Mouse (Mus musculus) ES-Bruce4 (cell line): ENCODE data around the gene Lama4.

Experiments used
- CTCF ChIP-seq: IDR thresholded peaks from one replicate; pipeline ENCODE4 v1.8.1; 2011; ENCODE audit warnings: low read depth, low read length
- POLR2A ChIP-seq: IDR thresholded peaks from one replicate; pipeline ENCODE4 v1.8.1; 2011; ENCODE audit warnings: low read length; ENCODE audit not compliant: insufficient read depth

DNA sequence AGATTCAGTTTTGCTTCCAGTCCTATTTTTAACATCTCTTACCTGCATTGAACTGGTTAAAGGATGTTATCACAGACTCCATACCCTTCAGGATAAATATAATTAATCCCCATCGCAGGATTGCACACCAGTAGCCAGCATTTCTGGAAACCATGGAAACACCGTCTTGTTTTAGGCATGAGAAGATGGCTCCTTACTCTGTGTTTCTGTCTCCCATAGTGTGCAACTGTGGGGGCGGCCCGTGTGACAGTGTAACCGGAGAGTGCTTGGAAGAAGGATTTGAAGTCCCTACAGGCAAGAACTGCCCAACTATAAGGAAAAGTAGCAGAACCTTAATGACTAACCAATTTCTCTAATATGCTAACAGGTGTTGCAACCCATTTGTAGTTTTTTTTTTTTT lies 63.1 kb downstream of the Lama4 start:
- TF ChIP-seq CTCF (no peak), POLR2A (no peak)
